In the genomic region with DNA sequence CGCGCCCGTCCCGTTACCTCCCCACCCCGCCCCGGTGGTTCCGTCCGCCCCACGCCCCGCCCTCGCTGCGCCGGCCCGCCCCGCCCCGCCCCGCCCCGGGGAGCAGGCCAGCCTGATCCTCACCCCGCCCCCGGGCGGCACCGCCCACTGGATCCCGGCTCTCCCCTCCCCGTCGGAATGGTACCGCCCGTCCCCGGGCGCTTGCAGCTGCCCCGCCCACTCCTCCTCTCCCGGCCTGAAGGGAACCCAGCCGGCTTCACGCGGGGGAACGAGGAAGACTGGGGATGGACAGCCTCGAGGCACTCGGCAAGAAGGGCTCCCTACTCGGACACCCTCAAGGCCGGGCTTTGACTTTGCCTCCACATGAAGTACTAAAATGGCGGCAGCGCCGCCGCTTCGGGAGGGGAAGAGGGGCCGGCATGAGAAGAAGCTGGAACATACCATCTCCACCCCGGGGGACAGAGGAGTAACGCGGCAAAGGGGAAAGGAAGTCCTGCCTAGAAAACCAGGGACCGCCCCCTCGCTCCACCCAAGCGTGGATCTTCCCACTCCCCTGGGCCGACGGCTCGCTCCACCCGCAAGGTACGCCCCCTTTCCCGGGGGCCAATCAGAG, we compare ENCODE assay signal across 8 mouse cellular contexts. TPM values are rescaled to one million over a fixed set of nuclear protein-coding genes. Genes with fewer than 3 reads are reported as not detected.
DNase-seq lines count a peak whose midpoint lies in the region; ATAC-seq and TF ChIP-seq lines count a peak whose summit lies in the region.

No protein-coding gene starts in this region.

- no peak for TF ChIP-seq CTCF in lung, adult 2 months (IDR thresholded peaks at IDR 0.05; ENCODE audit: insufficient read depth, low read length)

- 0 out of 2 replicates have a peak, but pooled peaks have one; percentile 26 for TF ChIP-seq POLR2A in lung, adult 2 months (IDR thresholded peaks at IDR 0.05; ENCODE audit: borderline replicate concordance, extremely low read depth, low read depth, low read length)

- H3K27me3 ChIP-seq in forebrain, embryonic 15.5 days, result no peaks in the 10 kb centered on the region

- H3K4me1 ChIP-seq in ES-E14 (ENCODE audit: control insufficient read depth in 2 of 2, insufficient read depth in 2 of 2, low read length in 2 of 2, poor library complexity in 1 of 2), result peaks cover 0 to 27% of the 10 kb centered on the region in 2 experiments; a peak in 2 of 4 replicates
- H3K4me1 ChIP-seq in forebrain, embryonic 15.5 days, result peaks cover 40% of the 10 kb centered on the region
- H3K4me1 ChIP-seq in lung, adult 2 months (ENCODE audit: control insufficient read depth, insufficient read depth, low read length), result peaks cover 10% of the 10 kb centered on the region

- peak; percentile 96 for ATAC-seq in forebrain, embryonic 15.5 days (replicated peaks)
- peak; percentile 81 for ATAC-seq in neutrophil, adult 5-6 weeks (ENCODE audit: extremely low read depth, insufficient number of reproducible peaks, low FRiP score, poor library complexity, severe bottlenecking)

- peak overlapping the region; percentile 57 for H3K4me2 ChIP-seq in forebrain, embryonic 15.5 days (replicated peaks)

- H3K36me3 ChIP-seq in ES-E14 (ENCODE audit: control insufficient read depth, insufficient read depth, low read length, poor library complexity, severe bottlenecking), result peaks cover 5% of the 10 kb centered on the region; the same call in 1 of the 2 replicates
- H3K36me3 ChIP-seq in forebrain, embryonic 15.5 days, result peaks cover 35% of the 10 kb centered on the region

- in situ Hi-C loops in ES-E14 (cut with MboI; ENCODE audit: low sequenced_read_pairs in 2 of 2, unreplicated experiment in 2 of 2), result no loop called here

- intact Hi-C loops in heart, postnatal 25 days (cut with DNase I), result loop anchor here (5.0 kb wide), 1 partner anchor 43 kb away; a partner anchor contains a TSS

- H3K9me3 ChIP-seq in ES-E14 (ENCODE audit: control insufficient read depth, insufficient read depth, low read depth, low read length), result no peaks in the 10 kb centered on the region
- no peaks in the 10 kb centered on the region for H3K9me3 ChIP-seq in forebrain, embryonic 15.5 days

- peak overlapping the region; percentile 91 to 98 for H3K4me3 ChIP-seq in ES-E14 (ENCODE audit: insufficient read depth in 1 of 2, low read depth in 1 of 2, low read length in 2 of 2, poor library complexity in 1 of 2, severe bottlenecking in 1 of 2)
- peak overlapping the region; percentile 83 for H3K4me3 ChIP-seq in forebrain, embryonic 15.5 days
- H3K4me3 ChIP-seq in lung, adult 2 months (replicated peaks; ENCODE audit: extremely low read depth, low read depth, low read length), result peak overlapping the region; percentile 93

- peak; percentile 99 for DNase-seq in ES-E14 (ENCODE audit: low read depth, low spot score)
- DNase-seq in cerebellum, adult 11-12 months, result peak; percentile 99
- DNase-seq in heart, postnatal 25 days (ENCODE audit: low spot score), result peak; percentile 97
- peak; percentile 98 to 99 for DNase-seq in layer of hippocampus, adult 18-20 months (ENCODE audit: low spot score in 2 of 2)
- DNase-seq in lung, adult 2 months, result peak; percentile 99
- peak; percentile 96 to 99 for DNase-seq in thymus, adult 18-20 months

- whole genome bisulfite sequencing in forebrain, embryonic 15.5 days, result under 1% methylated on average over 42 of the region's 57 CpGs
- WGBS in lung, adult 2 months, result under 1% methylated on average over 48 of the region's 57 CpGs

- peak overlapping the region; percentile 93 for H3K27ac ChIP-seq in ES-E14 (ENCODE audit: insufficient read depth, low read depth, low read length, poor library complexity, severe bottlenecking)
- H3K27ac ChIP-seq in forebrain, embryonic 15.5 days (replicated peaks), result peak overlapping the region; percentile 99

- H3K9ac ChIP-seq in ES-E14 (ENCODE audit: insufficient read depth, low read depth, low read length, poor library complexity, severe bottlenecking), result peak overlapping the region; percentile 93
- peak overlapping the region; percentile 94 for H3K9ac ChIP-seq in forebrain, embryonic 15.5 days (replicated peaks)

TF ChIP-seq in ES-E14, 5 proteins besides CTCF, POLR2A, EP300 and RAD21:
- TF ChIP-seq HCFC1 (IDR thresholded peaks at IDR 0.05; ENCODE audit: borderline replicate concordance, insufficient read depth, low read length) (peak; percentile 63; the same call in 1 of the 2 replicates), ZNF384 (IDR thresholded peaks at IDR 0.05; ENCODE audit: low read depth, low read length) (no peak), CHD2 (IDR thresholded peaks at IDR 0.05; ENCODE audit: low read depth, low read length) (no peak)

RNA-seq across cellular contexts. Expression of a gene that starts 0.3 kb away (rescaled TPM):
- 26.5 and 31.3 TPM in 2 replicates for total RNA-seq in ES-E14 (2012; rRNA removed)
- 4.1 and 4.8 TPM in 2 replicates for polyA plus RNA-seq in forebrain, embryonic 15.5 days (2015; fragmentation: Nextera tagmentation; extraction: Ambion mirVana)
- 10 to 100 TPM; 20.2 to 21.1 TPM for total RNA-seq in heart, postnatal 25 days (2021)
- 100 to 1,000 TPM; 114 to 115 TPM for total RNA-seq in layer of hippocampus, adult 18-20 months (2021)
- 11.9 and 14.6 TPM in 2 replicates for polyA plus RNA-seq in lung, adult 2 months (2012; rRNA removed)
- 29.0 and 30.6 TPM in 2 replicates for total RNA-seq in neutrophil, adult 5-6 weeks (2017)

RNA-seq across cellular contexts. Expression of a gene that starts 21.5 kb away (rescaled TPM):
- 14.0 and 18.5 TPM in 2 replicates for total RNA-seq in ES-E14 (2012; rRNA removed)
- 18.0 and 18.6 TPM in 2 replicates for polyA plus RNA-seq in forebrain, embryonic 15.5 days (2015; fragmentation: Nextera tagmentation; extraction: Ambion mirVana)
- 1 to 10 TPM; 7.0 to 7.2 TPM for total RNA-seq in heart, postnatal 25 days (2021)
- total RNA-seq in layer of hippocampus, adult 18-20 months (2021), result 10 to 100 TPM; 18.6 to 23.2 TPM
- 7.0 and 11.6 TPM in 2 replicates for polyA plus RNA-seq in lung, adult 2 months (2012; rRNA removed)
- total RNA-seq in neutrophil, adult 5-6 weeks (2017), result 35.0 and 41.2 TPM in 2 replicates

RNA-seq across cellular contexts. Expression of a gene that starts 30.9 kb away (rescaled TPM):
- total RNA-seq in ES-E14 (2012; rRNA removed), result 2.3 TPM in 2 replicates
- 0.39 and 0.75 TPM in 2 replicates for polyA plus RNA-seq in forebrain, embryonic 15.5 days (2015; fragmentation: Nextera tagmentation; extraction: Ambion mirVana)
- not detected for total RNA-seq in heart, postnatal 25 days (2021)
- 1 to 10 TPM; 1.1 to 1.2 TPM for total RNA-seq in layer of hippocampus, adult 18-20 months (2021)
- polyA plus RNA-seq in lung, adult 2 months (2012; rRNA removed), result 0.22 TPM in 1 of 2 replicates, not detected in the other
- 0.81 and 2.7 TPM in 2 replicates for total RNA-seq in neutrophil, adult 5-6 weeks (2017)

RNA-seq across cellular contexts. Expression of a gene that starts 37.4 kb away (rescaled TPM):
- 1,213 and 1,430 TPM in 2 replicates for total RNA-seq in ES-E14 (2012; rRNA removed)
- polyA plus RNA-seq in forebrain, embryonic 15.5 days (2015; fragmentation: Nextera tagmentation; extraction: Ambion mirVana), result 327 and 370 TPM in 2 replicates
- 100 to 1,000 TPM; 454 to 515 TPM for total RNA-seq in heart, postnatal 25 days (2021)
- 100 to 1,000 TPM; 367 to 379 TPM for total RNA-seq in layer of hippocampus, adult 18-20 months (2021)
- 81.7 and 95.5 TPM in 2 replicates for polyA plus RNA-seq in lung, adult 2 months (2012; rRNA removed)
- total RNA-seq in neutrophil, adult 5-6 weeks (2017), result 1,248 and 1,304 TPM in 2 replicates

RNA-seq across cellular contexts. Expression of a gene that starts 41.6 kb away (rescaled TPM):
- total RNA-seq in ES-E14 (2012; rRNA removed), result 522 and 677 TPM in 2 replicates
- polyA plus RNA-seq in forebrain, embryonic 15.5 days (2015; fragmentation: Nextera tagmentation; extraction: Ambion mirVana), result 460 and 475 TPM in 2 replicates
- 100 to 1,000 TPM; 150 to 151 TPM for total RNA-seq in heart, postnatal 25 days (2021)
- 100 to 1,000 TPM; 124 to 128 TPM for total RNA-seq in layer of hippocampus, adult 18-20 months (2021)
- polyA plus RNA-seq in lung, adult 2 months (2012; rRNA removed), result 214 and 264 TPM in 2 replicates
- 89.0 and 97.7 TPM in 2 replicates for total RNA-seq in neutrophil, adult 5-6 weeks (2017)

Comparison
In these comparisons a context has a peak if more than half of its experiments do, and no peak if none do; other contexts are left out.
1. Peak in every context shown above with its lines: DNase-seq, ATAC-seq, H3K4me3 ChIP-seq and H3K27ac ChIP-seq.